Mouse (Mus musculus): ENCODE results near the gene Adcy7. TPM values are rescaled to one million over a fixed set of nuclear protein-coding genes. Genes with fewer than 3 reads are reported as not detected.

Adcy7 gene
- polyA plus RNA-seq, 1 experiment = 146 TPM

DNA sequence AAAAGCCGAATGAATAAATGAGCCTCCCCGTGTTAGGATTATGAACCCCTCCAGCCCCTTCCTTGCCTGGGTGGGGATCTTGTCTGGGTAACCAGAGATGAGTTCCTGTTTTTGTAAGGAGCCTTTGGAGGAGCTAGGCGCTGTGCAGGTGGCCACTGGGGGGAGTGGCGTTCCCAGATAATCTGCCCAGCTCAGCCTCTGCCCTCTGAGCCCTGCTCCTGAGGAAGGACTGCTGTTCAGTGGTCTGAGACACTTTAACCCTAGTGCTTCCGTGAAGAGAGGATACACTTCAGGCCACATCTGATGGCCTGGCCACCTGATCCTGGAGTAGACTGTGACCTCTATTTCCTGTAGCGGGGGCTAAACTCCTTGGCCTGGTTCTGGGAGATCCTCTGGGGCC is 97.0 kb downstream of the Adcy7 start:
- no peaks in the 10 kb centered on the region for H3K4me1 ChIP-seq (ENCODE audit: control insufficient read depth, insufficient read depth, low read length)
- no peak overlapping the region for H3K4me3 ChIP-seq (ENCODE audit: insufficient read depth, low read length)
- TF ChIP-seq CTCF (IDR thresholded peaks at IDR 0.05; ENCODE audit: low read depth, low read length) (no peak), POLR2A (IDR thresholded peaks at IDR 0.05; ENCODE audit: borderline replicate concordance, low read depth, low read length) (no peak)
- no peak overlapping the region for H3K27ac ChIP-seq (ENCODE audit: insufficient read depth, low read depth, low read length)

DNA sequence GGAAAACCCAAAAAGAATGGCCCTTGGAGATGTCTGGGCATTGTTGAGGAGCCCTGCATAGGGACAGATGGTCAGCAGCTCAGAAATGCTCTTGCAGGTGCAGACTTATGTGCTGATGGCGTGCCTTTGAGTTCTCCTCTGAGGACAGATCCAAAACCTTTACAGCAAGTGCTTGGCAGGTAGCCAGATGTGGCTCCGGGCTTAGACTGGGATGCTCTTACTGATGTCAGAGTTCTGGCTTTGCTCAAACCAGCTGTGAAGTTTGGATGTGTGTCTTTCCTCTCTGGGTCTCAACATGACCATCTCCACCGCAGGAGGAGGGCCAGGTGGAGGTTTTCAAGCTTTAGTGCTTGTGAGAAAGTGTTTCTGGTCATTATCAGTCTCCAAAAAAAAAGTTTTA is 97.6 kb downstream of the Adcy7 start:
- Histone ChIP-seq H3K4me3 (ENCODE audit: insufficient read depth, low read length) (no peak overlapping the region), H3K4me1 (ENCODE audit: control insufficient read depth, insufficient read depth, low read length) (no peaks in the 10 kb centered on the region), H3K27ac (ENCODE audit: insufficient read depth, low read depth, low read length) (no peak overlapping the region)
- TF ChIP-seq CTCF (IDR thresholded peaks at IDR 0.05; ENCODE audit: low read depth, low read length) (no peak), POLR2A (IDR thresholded peaks at IDR 0.05; ENCODE audit: borderline replicate concordance, low read depth, low read length) (no peak)

DNA sequence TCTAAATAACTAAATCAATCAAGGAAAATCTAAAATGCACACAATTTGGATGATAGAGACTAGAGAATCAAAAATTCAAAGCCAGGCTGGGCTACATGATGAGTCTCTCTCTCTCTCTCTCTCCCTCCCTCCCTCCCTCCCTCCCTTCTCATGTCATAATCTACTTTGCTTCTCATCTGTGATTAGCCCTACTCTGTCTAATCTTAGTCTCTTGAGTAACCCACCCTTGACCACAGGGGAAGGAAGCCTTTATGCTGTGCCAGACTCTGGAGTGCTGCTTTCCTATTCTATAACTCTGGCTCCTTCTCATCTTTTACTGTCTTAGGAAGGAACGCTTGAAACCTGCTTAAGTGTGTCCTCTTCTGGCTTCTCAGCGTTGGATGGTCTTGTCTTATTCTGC is 99.3 kb downstream of the Adcy7 start:
- Histone ChIP-seq H3K27ac (ENCODE audit: insufficient read depth, low read depth, low read length) (no peak overlapping the region), H3K4me1 (ENCODE audit: control insufficient read depth, insufficient read depth, low read length) (no peaks in the 10 kb centered on the region), H3K4me3 (ENCODE audit: insufficient read depth, low read length) (no peak overlapping the region)
- TF ChIP-seq POLR2A (IDR thresholded peaks at IDR 0.05; ENCODE audit: borderline replicate concordance, low read depth, low read length) = no peak
- TF ChIP-seq CTCF (IDR thresholded peaks at IDR 0.05; ENCODE audit: low read depth, low read length) = no peak

DNA sequence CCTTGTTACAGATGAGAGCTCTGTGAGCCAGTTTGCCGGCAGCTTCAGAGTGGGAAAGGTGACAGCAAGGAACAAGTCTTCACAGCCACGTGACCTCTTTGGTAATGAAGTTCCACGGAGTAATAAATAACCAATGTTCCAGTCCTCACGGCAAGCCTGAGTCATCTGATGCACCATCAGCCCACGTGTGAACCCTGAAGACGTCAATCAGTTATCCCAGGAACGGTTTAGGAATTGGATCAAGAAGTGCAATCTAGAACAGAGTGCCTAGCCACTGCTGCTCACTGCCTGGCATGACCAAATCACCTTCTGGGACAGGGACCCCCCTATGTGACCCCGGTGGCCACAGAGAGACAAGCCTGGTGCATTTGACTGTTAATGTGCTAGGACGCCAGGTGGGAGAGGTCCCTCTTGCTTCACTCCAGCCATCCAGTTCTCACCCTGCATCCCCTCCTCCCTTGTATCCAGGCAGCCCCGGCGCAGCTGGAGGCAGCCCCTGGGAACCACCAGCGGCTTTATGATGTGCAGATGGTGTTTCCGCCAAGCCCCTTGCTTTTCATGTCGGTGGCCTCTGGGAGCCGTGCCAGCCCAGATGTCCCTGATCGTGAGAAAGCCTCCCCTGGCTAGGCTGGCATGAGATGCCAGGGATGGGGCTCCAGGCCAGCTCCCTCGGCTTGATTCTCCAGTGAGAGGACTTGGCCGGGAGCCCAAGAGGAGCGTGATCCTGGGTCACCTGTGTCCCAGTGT is 104.8 kb downstream of the Adcy7 start:
- no peak overlapping the region for H3K27ac ChIP-seq (ENCODE audit: insufficient read depth, low read depth, low read length)
- no peaks in the 10 kb centered on the region for H3K4me1 ChIP-seq (ENCODE audit: control insufficient read depth, insufficient read depth, low read length)
- H3K4me3 ChIP-seq (ENCODE audit: insufficient read depth, low read length) = no peak overlapping the region
- TF ChIP-seq POLR2A (IDR thresholded peaks at IDR 0.05; ENCODE audit: borderline replicate concordance, low read depth, low read length) (no peak), CTCF (IDR thresholded peaks at IDR 0.05; ENCODE audit: low read depth, low read length) (no peak)

Other genes with a start within 250 kb of the Adcy7 start
- gene Cnep1r1, start 153.6 kb upstream of the Adcy7 start, polyA plus RNA-seq (2012; ENCODE audit: insufficient read depth, insufficient read length, missing spikeins) = 46.6 and 49.5 TPM in 2 replicates
- gene Heatr3, start 134.5 kb upstream of the Adcy7 start, polyA plus RNA-seq (2012; ENCODE audit: insufficient read depth, insufficient read length, missing spikeins) = 12.1 and 12.6 TPM in 2 replicates
- gene Tent4b, start 73.2 kb upstream of the Adcy7 start, polyA plus RNA-seq (2012; ENCODE audit: insufficient read depth, insufficient read length, missing spikeins) = 28.9 and 31.0 TPM in 2 replicates
- 92.1 and 96.7 TPM in 2 replicates for gene Brd7, start 89.8 kb downstream of the Adcy7 start, polyA plus RNA-seq (2012; ENCODE audit: insufficient read depth, insufficient read length, missing spikeins)
- gene Nkd1, start 249.0 kb downstream of the Adcy7 start, polyA plus RNA-seq (2012; ENCODE audit: insufficient read depth, insufficient read length, missing spikeins) = not detected in 2 replicates

Data from bone marrow macrophage, adult 2 months (primary cell).